Mouse (Mus musculus) embryonic fibroblast, embryonic 13.5 days (primary cell): ENCODE data around the gene Dpf3. TPM values are rescaled to one million over a fixed set of nuclear protein-coding genes. Genes with fewer than 3 reads are reported as not detected.

Experiments
- H3K27ac ChIP-seq: 2 replicates; pipeline ENCODE4 v1.5.1; 2012; ENCODE audit warnings: low read length, control low read depth, inconsistent platforms; ENCODE audit not compliant: insufficient read depth
- H3K4me1 ChIP-seq: 2 replicates; pipeline ENCODE4 v1.6.1; 2011; ENCODE audit warnings: low read length; ENCODE audit not compliant: control insufficient read depth, insufficient read depth
- H3K4me3 ChIP-seq: 2 replicates; pipeline ENCODE4 v1.5.1; 2011; ENCODE audit warnings: mild to moderate bottlenecking, control low read depth, low read length; ENCODE audit not compliant: insufficient read depth
- CTCF ChIP-seq: IDR thresholded peaks from 2 replicates; pipeline ENCODE4 v1.5.1; 2011; ENCODE audit warnings: mild to moderate bottlenecking, control low read depth, low read length, moderate library complexity, borderline replicate concordance; ENCODE audit not compliant: insufficient read depth
- POLR2A ChIP-seq: IDR thresholded peaks from 2 replicates; pipeline ENCODE4 v1.6.1; 2011; ENCODE audit warnings: low read depth, mild to moderate bottlenecking, control low read depth, low read length, moderate library complexity
- polyA plus RNA-seq: library from polyadenylated mRNA; stranded (reverse); fragments of >200 nt; gene quantifications from 2 replicates; pipeline ENCODE4 v1.2.4, GENCODE M21; 2011; ENCODE audit warnings: low read depth; ENCODE audit not compliant: missing spikeins, insufficient read length

Dpf3 gene
- polyA plus RNA-seq, 1 experiment, result not detected

GRCm38 (mm10) chr12:83271215-83271614 lies 216.3 kb downstream of the Dpf3 start:
- H3K4me1 ChIP-seq, result no peaks in the 10 kb centered on the region
- H3K27ac ChIP-seq, result no peak overlapping the region
- H3K4me3 ChIP-seq, result no peak overlapping the region
- TF ChIP-seq POLR2A (no peak), CTCF (no peak)

GRCm38 (mm10) chr12:83268504-83268922 lies 219.0 kb downstream of the Dpf3 start:
- TF ChIP-seq CTCF (no peak), POLR2A (no peak)
- no peak overlapping the region for H3K27ac ChIP-seq
- H3K4me3 ChIP-seq, result no peak overlapping the region
- H3K4me1 ChIP-seq, result no peaks in the 10 kb centered on the region

- H3K4me1 ChIP-seq, result no peaks in the 10 kb centered on the region
- H3K4me3 ChIP-seq, result no peak overlapping the region
- no peak overlapping the region for H3K27ac ChIP-seq
- TF ChIP-seq POLR2A (no peak), CTCF (no peak)
These were observed 227.0 kb downstream of the Dpf3 start for GRCm38 (mm10) chr12:83260540-83260939.

- H3K4me3 ChIP-seq, result no peak overlapping the region
- no peaks in the 10 kb centered on the region for H3K4me1 ChIP-seq
- TF ChIP-seq POLR2A, result no peak
- TF ChIP-seq CTCF, result no peak
- no peak overlapping the region for H3K27ac ChIP-seq
These were observed 233.1 kb downstream of the Dpf3 start for GRCm38 (mm10) chr12:83254399-83254798.

- H3K4me1 ChIP-seq, result no peaks in the 10 kb centered on the region
- no peak overlapping the region for H3K27ac ChIP-seq
- TF ChIP-seq POLR2A (no peak), CTCF (no peak)
- H3K4me3 ChIP-seq, result no peak overlapping the region
These were observed 238.4 kb downstream of the Dpf3 start for GRCm38 (mm10) chr12:83249066-83249465.

GRCm38 (mm10) chr12:83248636-83249035 lies 238.9 kb downstream of the Dpf3 start:
- TF ChIP-seq CTCF (no peak), POLR2A (no peak)
- H3K27ac ChIP-seq, result no peak overlapping the region
- no peaks in the 10 kb centered on the region for H3K4me1 ChIP-seq
- no peak overlapping the region for H3K4me3 ChIP-seq

GRCm38 (mm10) chr12:83247669-83248068 lies 239.8 kb downstream of the Dpf3 start:
- Histone ChIP-seq H3K4me3 (no peak overlapping the region), H3K4me1 (no peaks in the 10 kb centered on the region), H3K27ac (no peak overlapping the region)
- TF ChIP-seq POLR2A (no peak), CTCF (no peak)

- TF ChIP-seq CTCF, result no peak
- no peak for TF ChIP-seq POLR2A
- no peak overlapping the region for H3K27ac ChIP-seq
- H3K4me1 ChIP-seq, result no peaks in the 10 kb centered on the region
- no peak overlapping the region for H3K4me3 ChIP-seq
These were observed 246.5 kb downstream of the Dpf3 start for GRCm38 (mm10) chr12:83241022-83241421.

GRCm38 (mm10) chr12:83240571-83240970 lies 246.9 kb downstream of the Dpf3 start:
- Histone ChIP-seq H3K4me1 (no peaks in the 10 kb centered on the region), H3K27ac (no peak overlapping the region), H3K4me3 (no peak overlapping the region)
- TF ChIP-seq CTCF (no peak), POLR2A (no peak)

GRCm38 (mm10) chr12:83235781-83236180 lies 251.7 kb downstream of the Dpf3 start:
- Histone ChIP-seq H3K27ac (no peak overlapping the region), H3K4me1 (no peaks in the 10 kb centered on the region), H3K4me3 (no peak overlapping the region)
- no peak for TF ChIP-seq POLR2A
- no peak for TF ChIP-seq CTCF

GRCm38 (mm10) chr12:83234981-83235380 lies 252.5 kb downstream of the Dpf3 start:
- no peak overlapping the region for H3K4me3 ChIP-seq
- no peak overlapping the region for H3K27ac ChIP-seq
- no peaks in the 10 kb centered on the region for H3K4me1 ChIP-seq
- TF ChIP-seq POLR2A (no peak), CTCF (no peak)

GRCm38 (mm10) chr12:83233651-83234050 lies 253.9 kb downstream of the Dpf3 start:
- Histone ChIP-seq H3K27ac (no peak overlapping the region), H3K4me1 (no peaks in the 10 kb centered on the region), H3K4me3 (no peak overlapping the region)
- no peak for TF ChIP-seq POLR2A
- TF ChIP-seq CTCF, result no peak
